Mouse (Mus musculus): ENCODE results near the gene Chst11.

DNA sequence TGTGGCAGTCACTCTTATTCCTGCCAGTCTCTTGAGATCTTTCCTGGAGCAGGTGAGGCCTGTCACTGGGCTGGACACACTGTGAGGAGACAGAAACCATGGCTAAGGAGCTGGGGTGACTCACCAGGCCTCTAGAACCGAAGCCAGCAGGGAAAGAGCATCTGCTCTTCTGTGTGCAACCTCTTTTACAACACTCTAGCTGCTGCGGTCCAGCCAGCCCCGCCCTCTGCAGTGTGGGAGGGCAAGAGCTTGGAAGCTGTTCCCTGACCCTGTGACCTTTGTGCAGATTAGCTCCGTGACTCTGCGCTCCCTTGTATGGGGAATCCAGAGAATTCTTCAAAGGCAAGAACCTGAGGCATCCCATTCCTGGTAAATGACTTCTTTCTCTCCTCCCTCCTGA is 84.5 kb downstream of the Chst11 start:
- TF ChIP-seq TAL1 (IDR thresholded peaks at IDR 0.05; ENCODE audit: low read length) (no peak), TBP (IDR thresholded peaks at IDR 0.05; ENCODE audit: low read depth, low read length) (no peak), EP300 (IDR thresholded peaks at IDR 0.05; ENCODE audit: low read depth in 1 of 2, low read length in 2 of 2) (no peak), ZC3H11A (IDR thresholded peaks at IDR 0.05; ENCODE audit: low read depth, low read length) (no peak), POLR2AphosphoS5 (IDR thresholded peaks at IDR 0.05; ENCODE audit: borderline replicate concordance, low read depth, low read length) (no peak), CTCF (IDR thresholded peaks at IDR 0.05 in 2 of 3, conservative IDR thresholded peaks at IDR 0.05 in 1 of 3; ENCODE audit: control insufficient read depth in 1 of 3, insufficient read depth in 1 of 3, low read depth in 2 of 3, low read length in 3 of 3, poor library complexity in 1 of 3, severe bottlenecking in 1 of 3) (no peak), ELF1 (IDR thresholded peaks at IDR 0.05; ENCODE audit: low read depth, low read length) (no peak), ZNF384 (IDR thresholded peaks at IDR 0.05; ENCODE audit: low read depth, low read length) (no peak), SIN3A (IDR thresholded peaks at IDR 0.05; ENCODE audit: low read length) (no peak), MEF2A (IDR thresholded peaks at IDR 0.05; ENCODE audit: extremely low read depth, insufficient replicate concordance, low read depth, low read length, poor library complexity, severe bottlenecking) (no peak), POLR2AphosphoS2 (IDR thresholded peaks at IDR 0.05; ENCODE audit: low read length) (no peak), MYC (IDR thresholded peaks at IDR 0.05; ENCODE audit: low read depth, low read length) (no peak), JUND (IDR thresholded peaks at IDR 0.05; ENCODE audit: low read depth, low read length) (no peak)
